Mouse (Mus musculus): Measurements from ENCODE around the gene Olfr319.
"Not testable (repeated sequence)": the region's sequence is repeated elsewhere in the genome, so short reads cannot be mapped to it uniquely, and the experiment has no call there.

Gene Olfr319

GRCm38 (mm10) chr11:58698862-58699261 lies at the start of gene Olfr319:
Gene Olfr319 (plus strand): TSS chr11:58699162.
- no peak for DNase-seq (ENCODE audit: low spot score in 2 of 2)

GRCm38 (mm10) chr11:58655151-58655550 lies 43.8 kb upstream of the Olfr319 start:
- no peak for DNase-seq (ENCODE audit: low spot score in 2 of 2)

- no peak for DNase-seq (ENCODE audit: low spot score in 2 of 2)
Measured at GRCm38 (mm10) chr11:58658596-58658995, 40.4 kb upstream of the Olfr319 start, which contains the start of gene Olfr322. Gene Olfr322 (plus strand): TSS chr11:58658782.

GRCm38 (mm10) chr11:58669252-58669651 lies 29.7 kb upstream of the Olfr319 start:
- no peak for DNase-seq (ENCODE audit: low spot score in 2 of 2)

- DNase-seq (ENCODE audit: low spot score in 2 of 2): no peak
Measured at GRCm38 (mm10) chr11:58671825-58672224, 27.1 kb upstream of the Olfr319 start.

GRCm38 (mm10) chr11:58680799-58681198 lies 18.2 kb upstream of the Olfr319 start, which contains the start of gene Olfr320:
Gene Olfr320 (plus strand): TSS chr11:58681099.
- no peak for DNase-seq (ENCODE audit: low spot score in 2 of 2)

- no peak for DNase-seq (ENCODE audit: low spot score in 2 of 2)
Measured at GRCm38 (mm10) chr11:58709086-58709485, 10.1 kb downstream of the Olfr319 start.

- DNase-seq (ENCODE audit: low spot score in 2 of 2): not testable (repeated sequence)
Measured at GRCm38 (mm10) chr11:58717723-58718122, 18.8 kb downstream of the Olfr319 start.

GRCm38 (mm10) chr11:58719701-58720100 lies 20.7 kb downstream of the Olfr319 start:
- no peak for DNase-seq (ENCODE audit: low spot score in 2 of 2)

- no peak for DNase-seq (ENCODE audit: low spot score in 2 of 2)
Measured at GRCm38 (mm10) chr11:58723914-58724313, 25.0 kb downstream of the Olfr319 start, which contains the start of gene Olfr318. Gene Olfr318 (minus strand): TSS chr11:58724014.

GRCm38 (mm10) chr11:58727896-58728650 lies 29.1 kb downstream of the Olfr319 start:
- not testable (repeated sequence) for DNase-seq (ENCODE audit: low spot score in 2 of 2)

- DNase-seq (ENCODE audit: low spot score in 2 of 2): no peak
Measured at GRCm38 (mm10) chr11:58733372-58733771, 34.4 kb downstream of the Olfr319 start.

GRCm38 (mm10) chr11:58738792-58739262 lies 39.9 kb downstream of the Olfr319 start, which contains the start of gene Olfr317:
Gene Olfr317 (minus strand): TSS chr11:58739212.
- DNase-seq (ENCODE audit: low spot score in 2 of 2): no peak

GRCm38 (mm10) chr11:58751096-58751495 lies 52.1 kb downstream of the Olfr319 start:
- not testable (repeated sequence) for DNase-seq (ENCODE audit: low spot score in 2 of 2)

- no peak for DNase-seq (ENCODE audit: low spot score in 2 of 2)
Measured at GRCm38 (mm10) chr11:58752434-58752833, 53.5 kb downstream of the Olfr319 start, which contains the start of gene Olfr316. Gene Olfr316 (plus strand): TSS chr11:58752734.
